Comparison of ENCODE assay signal across 8 mouse cellular contexts in genomic region chr9:107629901-107630425, GRCm38 (mm10). TPM values are rescaled to one million over a fixed set of nuclear protein-coding genes. Genes with fewer than 3 reads are reported as not detected.
DNase-seq lines count a peak whose midpoint lies in the region; ATAC-seq and TF ChIP-seq lines count a peak whose summit lies in the region.

No protein-coding gene starts in this region.

- H3K27ac ChIP-seq in spleen, adult 2 months (ENCODE audit: insufficient read depth, low read length) = peak overlapping the region; percentile 95
- H3K27ac ChIP-seq in intestine, postnatal 0 days (ENCODE audit: low read depth, low read length) = peak overlapping the region; percentile 57; the same call in 1 of the 2 replicates
- peak overlapping the region; percentile 98 for H3K27ac ChIP-seq in midbrain, embryonic 13.5 days

- TF ChIP-seq POLR2A in spleen, adult 2 months (IDR thresholded peaks at IDR 0.05; ENCODE audit: low read depth, low read length) = no peak

- H3K9me3 ChIP-seq in intestine, postnatal 0 days (ENCODE audit: control insufficient read depth) = no peaks in the 10 kb centered on the region
- no peaks in the 10 kb centered on the region for H3K9me3 ChIP-seq in midbrain, embryonic 13.5 days

- peaks cover 74% of the 10 kb centered on the region; the same call in 1 of the 2 replicates for H3K4me1 ChIP-seq in spleen, adult 2 months (ENCODE audit: control insufficient read depth, insufficient read depth, insufficient read length)
- H3K4me1 ChIP-seq in intestine, postnatal 0 days (replicated peaks; ENCODE audit: control insufficient read depth, insufficient read depth, low read length) = peaks cover 21% of the 10 kb centered on the region
- H3K4me1 ChIP-seq in midbrain, embryonic 13.5 days (replicated peaks) = peaks cover 93% of the 10 kb centered on the region

- H3K4me3 ChIP-seq in spleen, adult 2 months (ENCODE audit: extremely low read depth, insufficient read depth, insufficient read length) = no peak overlapping the region; the same call in 1 of the 2 replicates
- no peak overlapping the region for H3K4me3 ChIP-seq in intestine, postnatal 0 days (ENCODE audit: low read depth, low read length)
- H3K4me3 ChIP-seq in midbrain, embryonic 13.5 days (replicated peaks) = peak overlapping the region; percentile 25

- peaks cover 14% of the 10 kb centered on the region for H3K36me3 ChIP-seq in spleen, adult 2 months (ENCODE audit: control insufficient read depth, insufficient read depth, low read length)
- peaks cover 11% of the 10 kb centered on the region; the same call in 1 of the 2 replicates for H3K36me3 ChIP-seq in intestine, postnatal 0 days (ENCODE audit: control insufficient read depth, insufficient read depth)
- H3K36me3 ChIP-seq in midbrain, embryonic 13.5 days = peaks cover 6% of the 10 kb centered on the region

- no peak overlapping the region for H3K9ac ChIP-seq in intestine, postnatal 0 days (ENCODE audit: low read depth, low read length)
- peak overlapping the region; percentile 71 for H3K9ac ChIP-seq in midbrain, embryonic 13.5 days (replicated peaks)

- peak; percentile 8 for DNase-seq in adrenal gland, adult 2 months
- no peak for DNase-seq in adrenal gland, adult 8-10 months
- DNase-seq in spleen, adult 2 months (ENCODE audit: low read depth in 1 of 2, low spot score in 2 of 2) = no peak
- DNase-seq in spleen, postnatal 10 days (ENCODE audit: low spot score in 2 of 2) = no peak
- no peak for DNase-seq in urinary bladder, postnatal 36 days (ENCODE audit: low spot score in 2 of 2)
- no peak for DNase-seq in natural killer cell, adult 2 months (ENCODE audit: low spot score in 2 of 2)

- TF ChIP-seq CTCF in spleen, adult 2 months (IDR thresholded peaks at IDR 0.05; ENCODE audit: extremely low read depth, insufficient read depth, insufficient read length, insufficient replicate concordance) = no peak
- TF ChIP-seq CTCF in intestine, postnatal 0 days (IDR thresholded peaks at IDR 0.05; ENCODE audit: low read depth) = no peak

- H3K27me3 ChIP-seq in spleen, adult 2 months (ENCODE audit: control insufficient read depth, insufficient read depth, low read length) = no peaks in the 10 kb centered on the region
- no peaks in the 10 kb centered on the region for H3K27me3 ChIP-seq in intestine, postnatal 0 days (replicated peaks; ENCODE audit: control insufficient read depth, insufficient read depth, low read length)
- H3K27me3 ChIP-seq in midbrain, embryonic 13.5 days = no peaks in the 10 kb centered on the region

- H3K4me2 ChIP-seq in intestine, postnatal 0 days (replicated peaks; ENCODE audit: low read depth) = peak overlapping the region; percentile 27
- H3K4me2 ChIP-seq in midbrain, embryonic 13.5 days (replicated peaks) = peak overlapping the region; percentile 90

- no peak for ATAC-seq in intestine, postnatal 0 days
- ATAC-seq in midbrain, embryonic 13.5 days = peak; percentile 7

- 40% methylated on average over 14 of the region's 14 CpGs for WGBS in spleen, adult 2 months
- WGBS in intestine, postnatal 0 days = 27% methylated on average over 14 of the region's 14 CpGs
- 2% methylated on average over 14 of the region's 14 CpGs for WGBS in midbrain, embryonic 13.5 days

RNA-seq across cellular contexts. Expression of gene Gnai2, which starts 5.2 kb away (rescaled TPM):
- 100 to 1,000 TPM; 198 to 278 TPM for total RNA-seq in adrenal gland, adult 2 months (2021)
- polyA plus RNA-seq in adrenal gland, adult 2 months (2012; rRNA removed) = 330 and 345 TPM in 2 replicates
- total RNA-seq in adrenal gland, adult 8-10 months (2022) = 100 to 1,000 TPM; 229 to 382 (median 295) TPM
- polyA plus RNA-seq in spleen, adult 2 months (2012; rRNA removed) = 752 and 1,030 TPM in 2 replicates
- polyA plus RNA-seq in intestine, postnatal 0 days (2015; fragmentation: Nextera tagmentation; extraction: Ambion mirVana) = 245 and 265 TPM in 2 replicates
- polyA plus RNA-seq in midbrain, embryonic 13.5 days (2015; fragmentation: Nextera tagmentation; extraction: Ambion mirVana) = 399 and 416 TPM in 2 replicates

RNA-seq across cellular contexts. Expression of gene Sema3b, which starts 20.9 kb away (rescaled TPM):
- total RNA-seq in adrenal gland, adult 2 months (2021) = 1 to 10 TPM; 3.7 to 4.1 TPM
- 8.3 and 10.4 TPM in 2 replicates for polyA plus RNA-seq in adrenal gland, adult 2 months (2012; rRNA removed)
- 1 to 10 TPM; 5.0 to 7.7 (median 6.2) TPM for total RNA-seq in adrenal gland, adult 8-10 months (2022)
- 3.3 TPM in 2 replicates for polyA plus RNA-seq in spleen, adult 2 months (2012; rRNA removed)
- polyA plus RNA-seq in intestine, postnatal 0 days (2015; fragmentation: Nextera tagmentation; extraction: Ambion mirVana) = 37.1 and 37.3 TPM in 2 replicates
- 2.3 and 2.7 TPM in 2 replicates for polyA plus RNA-seq in midbrain, embryonic 13.5 days (2015; fragmentation: Nextera tagmentation; extraction: Ambion mirVana)

RNA-seq across cellular contexts. Expression of gene Slc38a3, which starts 39.4 kb away (rescaled TPM):
- 1 to 10 TPM in 1 of 2 experiments, under 1 TPM in 1; 0.48 to 2.7 TPM for total RNA-seq in adrenal gland, adult 2 months (2021)
- polyA plus RNA-seq in adrenal gland, adult 2 months (2012; rRNA removed) = 1.7 and 4.1 TPM in 2 replicates
- total RNA-seq in adrenal gland, adult 8-10 months (2022) = 1 to 10 TPM in 1 of 4 experiments, under 1 TPM in 3; 0.31 to 2.2 (median 0.74) TPM
- polyA plus RNA-seq in spleen, adult 2 months (2012; rRNA removed) = 10.6 and 13.9 TPM in 2 replicates
- 15.5 and 15.6 TPM in 2 replicates for polyA plus RNA-seq in intestine, postnatal 0 days (2015; fragmentation: Nextera tagmentation; extraction: Ambion mirVana)
- polyA plus RNA-seq in midbrain, embryonic 13.5 days (2015; fragmentation: Nextera tagmentation; extraction: Ambion mirVana) = 18.7 and 22.0 TPM in 2 replicates

RNA-seq across cellular contexts. Expression of gene Ifrd2, which starts 42.5 kb away (rescaled TPM):
- total RNA-seq in adrenal gland, adult 2 months (2021) = 10 to 100 TPM; 36.0 to 41.7 TPM
- polyA plus RNA-seq in adrenal gland, adult 2 months (2012; rRNA removed) = 67.3 and 80.0 TPM in 2 replicates
- 10 to 100 TPM; 36.7 to 49.1 (median 39.8) TPM for total RNA-seq in adrenal gland, adult 8-10 months (2022)
- polyA plus RNA-seq in spleen, adult 2 months (2012; rRNA removed) = 71.2 and 78.3 TPM in 2 replicates
- 36.9 and 38.9 TPM in 2 replicates for polyA plus RNA-seq in intestine, postnatal 0 days (2015; fragmentation: Nextera tagmentation; extraction: Ambion mirVana)
- 13.5 and 14.7 TPM in 2 replicates for polyA plus RNA-seq in midbrain, embryonic 13.5 days (2015; fragmentation: Nextera tagmentation; extraction: Ambion mirVana)

RNA-seq across cellular contexts. Expression of gene Hyal3, which starts 49.3 kb away (rescaled TPM):
- total RNA-seq in adrenal gland, adult 2 months (2021) = 1 to 10 TPM; 1.3 to 1.4 TPM
- polyA plus RNA-seq in adrenal gland, adult 2 months (2012; rRNA removed) = 1.8 and 2.2 TPM in 2 replicates
- total RNA-seq in adrenal gland, adult 8-10 months (2022) = 1 to 10 TPM; 1.5 to 2.3 (median 2.0) TPM
- 0.54 and 1.00 TPM in 2 replicates for polyA plus RNA-seq in spleen, adult 2 months (2012; rRNA removed)
- 0.31 and 0.50 TPM in 2 replicates for polyA plus RNA-seq in intestine, postnatal 0 days (2015; fragmentation: Nextera tagmentation; extraction: Ambion mirVana)
- 1.1 and 1.8 TPM in 2 replicates for polyA plus RNA-seq in midbrain, embryonic 13.5 days (2015; fragmentation: Nextera tagmentation; extraction: Ambion mirVana)
